Mouse (Mus musculus): ENCODE data around the gene Prox2. TPM values are rescaled to one million over a fixed set of nuclear protein-coding genes. Genes with fewer than 3 reads are reported as not detected.

The Prox2 gene
- polyA plus RNA-seq, 1 experiment from 2014 or later, result 2.1 TPM

DNA sequence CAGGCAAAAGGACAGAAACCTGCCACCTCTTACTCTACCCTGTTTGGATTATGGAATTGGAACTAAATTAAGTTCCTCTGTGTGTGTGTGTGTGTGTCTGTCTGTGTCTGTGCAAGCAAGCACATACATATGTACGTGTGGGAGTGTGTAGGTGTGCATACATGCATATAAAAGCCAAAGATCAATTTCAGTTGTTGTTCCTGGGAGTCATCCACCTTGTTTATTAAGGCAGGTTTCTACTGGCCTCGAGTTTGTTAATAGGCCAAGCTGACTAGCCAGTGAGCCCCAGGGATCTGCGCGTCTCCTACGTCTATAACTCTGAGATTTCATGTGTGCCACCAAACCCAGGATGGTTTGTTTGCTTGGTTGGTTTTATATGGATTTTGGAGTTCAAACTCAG, 14.2 kb upstream of the Prox2 start:
- 94% methylated on average over 5 of the region's 5 CpGs for WGBS
- Histone ChIP-seq H3K4me1 (replicated peaks) (no peaks in the 10 kb centered on the region), H3K9ac (no peak overlapping the region), H3K36me3 (peaks cover 67% of the 10 kb centered on the region), H3K4me2 (no peak overlapping the region), H3K27ac (replicated peaks) (no peak overlapping the region), H3K27me3 (no peaks in the 10 kb centered on the region), H3K9me3 (no peaks in the 10 kb centered on the region), H3K4me3 (no peak overlapping the region)
- ATAC-seq (ENCODE audit: low FRiP score, low read depth), result no peak

DNA sequence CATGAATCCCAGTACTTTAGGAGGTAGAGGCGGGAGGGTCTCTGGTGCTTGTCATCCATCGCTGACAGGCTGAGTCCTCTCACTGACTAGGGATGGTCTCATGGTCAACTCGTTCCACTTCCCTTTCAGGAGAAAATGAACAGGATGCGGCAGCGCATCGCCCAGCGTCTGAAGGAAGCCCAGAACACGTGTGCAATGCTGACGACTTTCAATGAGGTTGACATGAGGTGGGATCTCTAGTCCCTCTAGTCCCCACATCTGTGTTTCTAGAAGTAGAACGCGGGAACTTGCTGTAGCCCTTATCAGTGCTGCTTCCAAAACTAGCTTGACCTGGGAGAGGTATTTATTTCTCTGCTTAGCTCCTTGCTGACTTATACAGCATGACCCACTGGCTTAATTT, 13.1 kb upstream of the Prox2 start:
- 94% methylated on average over 11 of the region's 11 CpGs for WGBS
- no peaks in the 10 kb centered on the region for H3K4me1 ChIP-seq (replicated peaks)
- no peaks in the 10 kb centered on the region for H3K27me3 ChIP-seq
- H3K4me2 ChIP-seq, result no peak overlapping the region
- no peaks in the 10 kb centered on the region for H3K9me3 ChIP-seq
- peaks cover 70% of the 10 kb centered on the region for H3K36me3 ChIP-seq
- no peak for ATAC-seq (ENCODE audit: low FRiP score, low read depth)
- H3K27ac ChIP-seq (replicated peaks), result no peak overlapping the region
- no peak overlapping the region for H3K4me3 ChIP-seq
- H3K9ac ChIP-seq, result no peak overlapping the region

DNA sequence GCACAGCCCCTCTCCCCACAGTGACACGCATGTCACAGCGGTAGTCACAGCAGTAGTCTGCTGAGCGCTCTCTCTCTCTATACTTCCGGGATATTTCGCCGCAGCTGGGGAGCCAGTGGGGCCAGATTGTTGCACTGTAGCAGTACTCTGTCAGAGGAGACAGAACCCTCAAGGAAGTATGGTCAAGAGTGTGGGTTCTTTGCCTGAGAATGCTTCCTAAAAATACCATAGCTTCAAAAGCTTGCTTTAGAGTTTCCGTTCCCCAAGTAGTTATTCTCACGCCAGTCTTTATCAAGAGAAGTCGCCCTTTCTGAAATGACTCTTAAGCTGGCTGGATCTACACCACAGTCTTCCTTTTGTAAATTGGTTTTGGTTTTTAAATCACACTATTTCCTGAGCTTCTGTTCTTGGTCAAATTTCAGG, 12.6 kb upstream of the Prox2 start:
- no peaks in the 10 kb centered on the region for H3K4me1 ChIP-seq (replicated peaks)
- peaks cover 68% of the 10 kb centered on the region for H3K36me3 ChIP-seq
- H3K9ac ChIP-seq, result no peak overlapping the region
- no peaks in the 10 kb centered on the region for H3K27me3 ChIP-seq
- no peak overlapping the region for H3K27ac ChIP-seq (replicated peaks)
- no peak for ATAC-seq (ENCODE audit: low FRiP score, low read depth)
- 96% methylated on average over 9 of the region's 9 CpGs for WGBS
- no peaks in the 10 kb centered on the region for H3K9me3 ChIP-seq
- no peak overlapping the region for H3K4me3 ChIP-seq
- H3K4me2 ChIP-seq, result no peak overlapping the region

DNA sequence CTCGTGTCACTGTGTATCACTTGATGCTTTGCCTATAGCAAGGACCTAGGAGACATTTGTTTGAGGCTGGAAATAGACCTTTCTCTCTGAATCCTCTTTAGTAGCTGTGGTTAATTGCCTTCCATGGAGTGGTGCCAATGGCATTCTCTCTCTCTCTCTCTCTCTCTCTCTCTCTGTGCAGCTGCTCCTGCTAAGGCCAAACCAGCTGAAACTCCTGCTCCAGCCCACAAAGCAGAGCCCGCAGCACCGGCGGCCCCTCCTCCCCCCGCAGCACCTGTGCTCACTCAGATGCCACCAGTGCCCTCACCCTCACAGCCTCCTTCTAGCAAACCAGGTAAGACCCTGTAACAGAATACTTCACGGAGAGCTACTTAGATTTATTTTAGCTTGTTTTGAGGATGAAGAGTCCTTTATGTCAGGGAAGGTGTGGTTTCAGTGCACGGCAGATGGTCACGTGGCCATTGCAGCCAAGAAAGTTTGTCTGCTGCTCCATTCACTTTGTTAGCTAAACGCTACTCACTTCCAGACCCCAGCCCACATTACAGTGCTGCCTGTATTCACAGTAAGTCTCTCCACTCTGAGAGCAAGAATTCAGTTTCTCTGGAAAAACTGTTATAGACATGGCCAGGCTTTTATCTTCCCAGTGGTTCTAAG, 11.4 kb upstream of the Prox2 start:
- H3K4me1 ChIP-seq (replicated peaks), result no peaks in the 10 kb centered on the region
- no peaks in the 10 kb centered on the region for H3K27me3 ChIP-seq
- H3K36me3 ChIP-seq, result peaks cover 67% of the 10 kb centered on the region
- no peak overlapping the region for H3K27ac ChIP-seq (replicated peaks)
- H3K9me3 ChIP-seq, result no peaks in the 10 kb centered on the region
- H3K4me2 ChIP-seq, result no peak overlapping the region
- H3K9ac ChIP-seq, result no peak overlapping the region
- no peak overlapping the region for H3K4me3 ChIP-seq
- ATAC-seq (ENCODE audit: low FRiP score, low read depth), result no peak
- WGBS, result 81% methylated on average over 9 of the region's 9 CpGs

GRCm38 (mm10) chr12:85115678-85116077, 5.1 kb upstream of the Prox2 start:
- Histone ChIP-seq H3K27me3 (no peaks in the 10 kb centered on the region), H3K27ac (replicated peaks) (no peak overlapping the region), H3K4me2 (no peak overlapping the region), H3K9ac (no peak overlapping the region), H3K4me1 (replicated peaks) (peaks cover 23% of the 10 kb centered on the region), H3K36me3 (peaks cover 23% of the 10 kb centered on the region), H3K4me3 (no peak overlapping the region), H3K9me3 (no peaks in the 10 kb centered on the region)
- WGBS, result 87% methylated on average over 7 of the region's 7 CpGs
- ATAC-seq (ENCODE audit: low FRiP score, low read depth), result no peak

- H3K4me1 ChIP-seq (replicated peaks), result peaks cover 29% of the 10 kb centered on the region
- no peak overlapping the region for H3K4me3 ChIP-seq
- no peak overlapping the region for H3K9ac ChIP-seq
- H3K9me3 ChIP-seq, result no peaks in the 10 kb centered on the region
- no peaks in the 10 kb centered on the region for H3K27me3 ChIP-seq
- no peak overlapping the region for H3K4me2 ChIP-seq
- H3K27ac ChIP-seq (replicated peaks), result no peak overlapping the region
- ATAC-seq (ENCODE audit: low FRiP score, low read depth), result no peak
- H3K36me3 ChIP-seq, result peaks cover 12% of the 10 kb centered on the region
- WGBS, result 97% methylated on average over 3 of the region's 3 CpGs
Observed at GRCm38 (mm10) chr12:85113917-85114316, 3.4 kb upstream of the Prox2 start.

GRCm38 (mm10) chr12:85113337-85113736, 2.8 kb upstream of the Prox2 start:
- no peak overlapping the region for H3K27ac ChIP-seq (replicated peaks)
- WGBS, result 95% methylated on average over 3 of the region's 3 CpGs
- H3K9ac ChIP-seq, result no peak overlapping the region
- H3K4me1 ChIP-seq (replicated peaks), result peaks cover 29% of the 10 kb centered on the region
- H3K9me3 ChIP-seq, result no peaks in the 10 kb centered on the region
- H3K27me3 ChIP-seq, result no peaks in the 10 kb centered on the region
- H3K36me3 ChIP-seq, result peaks cover 7% of the 10 kb centered on the region; the same call in 1 of the 2 replicates
- ATAC-seq (ENCODE audit: low FRiP score, low read depth), result no peak
- H3K4me3 ChIP-seq, result no peak overlapping the region
- H3K4me2 ChIP-seq, result no peak overlapping the region

GRCm38 (mm10) chr12:85112550-85113251, 2.1 kb upstream of the Prox2 start:
- no peak overlapping the region for H3K27ac ChIP-seq (replicated peaks)
- peak overlapping the region; percentile 72 for H3K4me2 ChIP-seq
- 90% methylated on average over 7 of the region's 7 CpGs for whole genome bisulfite sequencing
- H3K9ac ChIP-seq, result no peak overlapping the region
- peaks cover 7% of the 10 kb centered on the region; the same call in 1 of the 2 replicates for H3K36me3 ChIP-seq
- no peak for ATAC-seq (ENCODE audit: low FRiP score, low read depth)
- H3K9me3 ChIP-seq, result no peaks in the 10 kb centered on the region
- no peaks in the 10 kb centered on the region for H3K27me3 ChIP-seq
- peaks cover 29% of the 10 kb centered on the region for H3K4me1 ChIP-seq (replicated peaks)
- H3K4me3 ChIP-seq, result no peak overlapping the region

DNA sequence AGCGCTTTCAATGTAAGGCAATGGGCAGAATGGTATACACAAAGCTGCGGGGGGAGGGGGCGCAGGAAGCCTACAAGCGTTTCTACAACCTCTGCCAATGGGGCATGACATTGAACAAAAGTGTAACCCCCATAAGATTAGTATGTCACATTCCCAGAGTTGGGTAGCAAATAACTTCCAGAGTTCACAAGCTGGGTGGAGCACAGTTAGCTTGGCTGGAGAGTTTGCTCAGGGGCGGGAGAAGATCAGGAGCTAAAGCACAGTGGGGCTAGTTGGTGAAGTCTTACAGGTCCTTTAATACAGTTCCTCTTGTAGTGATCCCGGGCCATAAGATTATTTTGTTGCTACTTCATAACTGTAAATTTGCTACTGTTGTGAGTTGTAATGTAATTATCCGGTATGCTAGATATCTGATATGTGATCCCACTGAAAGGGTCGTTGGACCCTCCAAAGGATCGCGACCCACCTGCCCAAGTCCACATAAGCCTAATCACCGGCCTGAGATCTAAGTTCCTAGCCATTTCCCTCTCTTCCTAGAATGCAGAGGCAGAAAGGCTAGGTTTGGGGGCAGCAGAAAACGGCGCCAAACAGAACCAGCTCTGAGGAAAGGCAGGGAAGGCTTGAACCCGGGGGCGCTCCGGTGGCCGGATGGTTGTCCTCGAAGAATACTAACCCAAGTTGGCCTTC, 405 bp downstream of the Prox2 start:
- WGBS, result 17% methylated on average over 18 of the region's 18 CpGs
- ATAC-seq (ENCODE audit: low FRiP score, low read depth), result peak; percentile 28; the same call in 1 of the 2 replicates
- peaks cover 3% of the 10 kb centered on the region; the same call in 1 of the 2 replicates for H3K36me3 ChIP-seq
- H3K9me3 ChIP-seq, result no peaks in the 10 kb centered on the region
- peak overlapping the region; percentile 93 for H3K9ac ChIP-seq
- peak overlapping the region; percentile 89 for H3K4me3 ChIP-seq
- H3K27me3 ChIP-seq, result no peaks in the 10 kb centered on the region
- peak overlapping the region; percentile 86 for H3K27ac ChIP-seq (replicated peaks)
- peaks cover 29% of the 10 kb centered on the region for H3K4me1 ChIP-seq (replicated peaks)
- H3K4me2 ChIP-seq, result peak overlapping the region; percentile 72

GRCm38 (mm10) chr12:85109426-85109825, 1.1 kb downstream of the Prox2 start:
- H3K9me3 ChIP-seq, result no peaks in the 10 kb centered on the region
- H3K4me1 ChIP-seq (replicated peaks), result peaks cover 29% of the 10 kb centered on the region
- no peaks in the 10 kb centered on the region for H3K27me3 ChIP-seq
- 72% methylated on average over 4 of the region's 4 CpGs for WGBS
- no peaks in the 10 kb centered on the region for H3K36me3 ChIP-seq
- H3K27ac ChIP-seq (replicated peaks), result no peak overlapping the region
- H3K4me3 ChIP-seq, result no peak overlapping the region
- no peak overlapping the region for H3K9ac ChIP-seq
- ATAC-seq (ENCODE audit: low FRiP score, low read depth), result no peak
- peak overlapping the region; percentile 72; the same call in 1 of the 2 replicates for H3K4me2 ChIP-seq

DNA sequence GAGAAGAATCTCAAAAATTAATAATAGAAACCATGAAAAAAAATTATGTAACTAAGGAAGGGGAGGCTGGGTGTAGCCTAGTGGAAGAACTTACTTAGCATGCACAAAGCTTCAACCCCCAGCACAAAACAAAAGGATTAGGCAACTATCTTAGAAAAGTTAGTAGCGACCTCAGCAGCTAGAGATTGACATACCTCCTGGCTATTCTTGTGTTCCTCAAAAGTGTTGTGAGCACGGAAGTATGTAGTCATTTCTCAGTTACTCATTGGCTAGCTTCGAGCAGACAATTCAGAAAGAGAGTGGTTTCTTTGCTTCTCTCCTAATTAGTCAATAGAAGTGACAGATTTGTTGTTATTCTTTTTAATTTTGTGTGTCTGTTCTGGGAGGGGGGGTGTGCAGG, 1.9 kb downstream of the Prox2 start:
- Histone ChIP-seq H3K4me3 (no peak overlapping the region), H3K4me2 (no peak overlapping the region), H3K27me3 (no peaks in the 10 kb centered on the region), H3K9me3 (no peaks in the 10 kb centered on the region), H3K27ac (replicated peaks) (no peak overlapping the region), H3K36me3 (no peaks in the 10 kb centered on the region), H3K9ac (no peak overlapping the region), H3K4me1 (replicated peaks) (peaks cover 28% of the 10 kb centered on the region)
- 61% methylated on average over 3 of the region's 3 CpGs for WGBS
- no peak for ATAC-seq (ENCODE audit: low FRiP score, low read depth)

GRCm38 (mm10) chr12:85106292-85106691, 4.3 kb downstream of the Prox2 start:
- no peak overlapping the region for H3K9ac ChIP-seq
- ATAC-seq (ENCODE audit: low FRiP score, low read depth), result no peak
- H3K4me3 ChIP-seq, result no peak overlapping the region
- H3K27me3 ChIP-seq, result no peaks in the 10 kb centered on the region
- 5% methylated on average over 8 of the region's 8 CpGs for WGBS
- H3K4me2 ChIP-seq, result peak overlapping the region; percentile 26; the same call in 1 of the 2 replicates
- H3K27ac ChIP-seq (replicated peaks), result no peak overlapping the region
- H3K4me1 ChIP-seq (replicated peaks), result peaks cover 5% of the 10 kb centered on the region
- no peaks in the 10 kb centered on the region for H3K9me3 ChIP-seq
- H3K36me3 ChIP-seq, result no peaks in the 10 kb centered on the region
